Mouse (Mus musculus) megakaryocyte-erythroid progenitor cell, adult 5-6 weeks (primary cell): ENCODE data around the gene Pum3. TPM values are rescaled to one million over a fixed set of nuclear protein-coding genes. Genes with fewer than 3 reads are reported as not detected.

Experiments used
- total RNA-seq, 2 experiments: library from RNA; stranded (forward) in 1 of 2; stranded (reverse) in 1 of 2; fragments of 200-1000, 215-1000 nt in 1 of 2; fragments of >200 nt in 1 of 2; fragmentation: Nextera tagmentation in 1 of 2; gene quantifications; 2 replicates each; pipeline ENCODE4 v1.2.3; 2014 to 2017

The Pum3 gene
- total RNA-seq, 2 experiments from 2014 or later, result 175 to 228 TPM

Other genes starting within 250 kb of the Pum3 start
- not detected in 2 replicates for gene Vldlr, start 213.3 kb downstream of the Pum3 start, total RNA-seq (2014; fragmentation: Nextera tagmentation)
- 0.72 TPM in 1 of 2 replicates, not detected in the other for gene Vldlr, start 213.3 kb downstream of the Pum3 start, total RNA-seq (2017)
- gene Kcnv2, start 107.2 kb downstream of the Pum3 start, total RNA-seq (2014; fragmentation: Nextera tagmentation), result not detected in 2 replicates
- gene Kcnv2, start 107.2 kb downstream of the Pum3 start, total RNA-seq (2017), result not detected in 2 replicates